Mouse (Mus musculus): Measurements from ENCODE around the gene Usp29.
A peak's percentile ranks its signal among the peaks of the same experiment; 100 is the strongest.
"Not testable (repeated sequence)": the region's sequence is repeated elsewhere in the genome, so short reads cannot be mapped to it uniquely, and the experiment has no call there.

The Usp29 gene

GRCm38 (mm10) chr7:6958574-6958973 is 228.2 kb downstream of the Usp29 start:
- Histone ChIP-seq H3K4me3 (replicated peaks; ENCODE audit: low read length) (no peak overlapping the region), H3K27me3 (ENCODE audit: insufficient read depth, low read length) (no peaks in the 10 kb centered on the region), H3K9me3 (ENCODE audit: low read length) (no peaks in the 10 kb centered on the region), H3K36me3 (ENCODE audit: insufficient read depth, low read length) (no peaks in the 10 kb centered on the region), H3K4me1 (replicated peaks; ENCODE audit: low read depth, low read length) (peaks cover 13% of the 10 kb centered on the region)
- TF ChIP-seq CTCF (conservative IDR thresholded peaks at IDR 0.05; ENCODE audit: low read length) (peak; percentile 92), NANOG (IDR thresholded peaks at IDR 0.05; ENCODE audit: borderline replicate concordance, low read length) (no peak), POU5F1 (IDR thresholded peaks at IDR 0.05; ENCODE audit: borderline replicate concordance, low read length) (no peak)

- Histone ChIP-seq H3K27me3 (ENCODE audit: insufficient read depth, low read length) (no peaks in the 10 kb centered on the region), H3K4me1 (replicated peaks; ENCODE audit: low read depth, low read length) (peaks cover 29% of the 10 kb centered on the region), H3K4me3 (replicated peaks; ENCODE audit: low read length) (no peak overlapping the region), H3K9me3 (ENCODE audit: low read length) (peaks cover 7% of the 10 kb centered on the region; the same call in 1 of the 2 replicates), H3K36me3 (ENCODE audit: insufficient read depth, low read length) (no peaks in the 10 kb centered on the region)
- no peak for TF ChIP-seq CTCF (conservative IDR thresholded peaks at IDR 0.05; ENCODE audit: low read length)
Observed at GRCm38 (mm10) chr7:6973566-6973965, 243.2 kb downstream of the Usp29 start.

- H3K9me3 ChIP-seq (ENCODE audit: low read length): peaks cover 7% of the 10 kb centered on the region; the same call in 1 of the 2 replicates
- no peak for TF ChIP-seq NANOG (IDR thresholded peaks at IDR 0.05; ENCODE audit: borderline replicate concordance, low read length)
- TF ChIP-seq POU5F1 (IDR thresholded peaks at IDR 0.05; ENCODE audit: borderline replicate concordance, low read length): no peak
- no peak for TF ChIP-seq CTCF (conservative IDR thresholded peaks at IDR 0.05; ENCODE audit: low read length)
- no peaks in the 10 kb centered on the region for H3K27me3 ChIP-seq (ENCODE audit: insufficient read depth, low read length)
- peak overlapping the region; percentile 79 for H3K4me3 ChIP-seq (replicated peaks; ENCODE audit: low read length)
- H3K4me1 ChIP-seq (replicated peaks; ENCODE audit: low read depth, low read length): peaks cover 29% of the 10 kb centered on the region
- peaks cover 1% of the 10 kb centered on the region; the same call in 1 of the 2 replicates for H3K36me3 ChIP-seq (ENCODE audit: insufficient read depth, low read length)
Observed at GRCm38 (mm10) chr7:6976890-6977289, 246.5 kb downstream of the Usp29 start.

- H3K9me3 ChIP-seq (ENCODE audit: low read length); H3K36me3 ChIP-seq (ENCODE audit: insufficient read depth, low read length); H3K27me3 ChIP-seq (ENCODE audit: insufficient read depth, low read length): not testable (repeated sequence)
- Histone ChIP-seq H3K4me3 (replicated peaks; ENCODE audit: low read length) (peak within 1 kb of the TSS; percentile 66), H3K4me1 (replicated peaks; ENCODE audit: low read depth, low read length) (peaks cover 40% of the 10 kb centered on the region)
Observed at GRCm38 (mm10) chr7:6995251-6995650, 264.9 kb downstream of the Usp29 start, which contains the start of gene Aurkc. Aurkc (plus strand) TSS chr7:6995300.

- not testable (repeated sequence) for H3K36me3 ChIP-seq (ENCODE audit: insufficient read depth, low read length); H3K27me3 ChIP-seq (ENCODE audit: insufficient read depth, low read length); H3K9me3 ChIP-seq (ENCODE audit: low read length); H3K4me3 ChIP-seq (replicated peaks; ENCODE audit: low read length)
- H3K4me1 ChIP-seq (replicated peaks; ENCODE audit: low read depth, low read length): peaks cover 37% of the 10 kb centered on the region
Observed at GRCm38 (mm10) chr7:6998914-6999313, 268.5 kb downstream of the Usp29 start.

- H3K27me3 ChIP-seq (ENCODE audit: insufficient read depth, low read length); H3K4me3 ChIP-seq (replicated peaks; ENCODE audit: low read length); H3K9me3 ChIP-seq (ENCODE audit: low read length); H3K36me3 ChIP-seq (ENCODE audit: insufficient read depth, low read length); H3K4me1 ChIP-seq (replicated peaks; ENCODE audit: low read depth, low read length): not testable (repeated sequence)
Observed at GRCm38 (mm10) chr7:7005441-7005840, 275.1 kb downstream of the Usp29 start.
